Mouse (Mus musculus): ENCODE data around the gene 1810049J17Rik. TPM values are rescaled to one million over a fixed set of nuclear protein-coding genes. Genes with fewer than 3 reads are reported as not detected.

1810049J17Rik gene
- total RNA-seq, 2 experiments from 2014 or later: 0.77 to 1.6 TPM

Other genes starting within 250 kb of the 1810049J17Rik start
- 100 to 1,000 TPM; 178 to 179 TPM for gene Zfr, start 204.1 kb downstream of the 1810049J17Rik start, total RNA-seq (2021)
- 10 to 100 TPM; 17.6 to 24.1 TPM for gene Mtmr12, start 116.9 kb downstream of the 1810049J17Rik start, total RNA-seq (2021)
- gene Golph3, start 449 bp downstream of the 1810049J17Rik start, total RNA-seq (2021): 100 to 1,000 TPM; 131 to 161 TPM

All from adrenal gland, adult 18-20 months (tissue).